8 mouse cellular contexts compared by ENCODE assay signal in genomic region chr8:113635592-113636279, GRCm38 (mm10). TPM values are rescaled to one million over a fixed set of nuclear protein-coding genes. Genes with fewer than 3 reads are reported as not detected.
A peak's percentile ranks its signal among the peaks of the same experiment; 100 is the strongest.
DNase-seq lines count a peak whose midpoint lies in the region; ATAC-seq lines count a peak whose summit lies in the region.

No protein-coding gene starts in this region.

- WGBS in forebrain, embryonic 12.5 days, result 2% methylated on average over 44 of the region's 44 CpGs
- under 1% methylated on average over 44 of the region's 44 CpGs for WGBS in limb, embryonic 15.5 days

- no peak for DNase-seq in cerebellum, adult 9-11 months
- peak; percentile 86 for DNase-seq in right cerebral cortex, postnatal 14 days
- DNase-seq in right cerebral cortex, postnatal 36 days (ENCODE audit: low spot score in 2 of 2), result no peak
- no peak for DNase-seq in cerebellum, postnatal 36 days

- H3K36me3 ChIP-seq in forebrain, embryonic 12.5 days (replicated peaks), result peaks cover 30% of the 10 kb centered on the region
- H3K36me3 ChIP-seq in limb, embryonic 15.5 days, result peaks cover 27% of the 10 kb centered on the region

- H3K4me1 ChIP-seq in forebrain, embryonic 12.5 days, result peaks cover 22% of the 10 kb centered on the region
- peaks cover 16% of the 10 kb centered on the region for H3K4me1 ChIP-seq in limb, embryonic 15.5 days

- ATAC-seq in cerebellum, adult (ENCODE audit: insufficient number of reproducible peaks, low FRiP score, low TSS enrichment), result peak; percentile 51
- peak; percentile 75 for ATAC-seq in forebrain, embryonic 12.5 days (ENCODE audit: low FRiP score)
- ATAC-seq in limb, embryonic 15.5 days (ENCODE audit: insufficient number of reproducible peaks, low FRiP score, low TSS enrichment, low read depth), result peak; percentile 77
- ATAC-seq in monocyte, adult 5-6 weeks (replicated peaks; ENCODE audit: insufficient number of reproducible peaks, low FRiP score, low TSS enrichment, poor library complexity, severe bottlenecking), result peak; percentile 64

- H3K4me2 ChIP-seq in forebrain, embryonic 12.5 days, result peak overlapping the region; percentile 98
- H3K4me2 ChIP-seq in limb, embryonic 15.5 days, result peak overlapping the region; percentile 94

- peak overlapping the region; percentile 65 for H3K9ac ChIP-seq in forebrain, embryonic 12.5 days
- peak overlapping the region; percentile 66 for H3K9ac ChIP-seq in limb, embryonic 15.5 days

- H3K27ac ChIP-seq in forebrain, embryonic 12.5 days, result peak overlapping the region; percentile 86
- H3K27ac ChIP-seq in limb, embryonic 15.5 days, result peak overlapping the region; percentile 96

- H3K4me3 ChIP-seq in forebrain, embryonic 12.5 days (replicated peaks), result peak overlapping the region; percentile 64
- peak overlapping the region; percentile 84 for H3K4me3 ChIP-seq in limb, embryonic 15.5 days

- H3K9me3 ChIP-seq in forebrain, embryonic 12.5 days, result no peaks in the 10 kb centered on the region
- H3K9me3 ChIP-seq in limb, embryonic 15.5 days, result no peaks in the 10 kb centered on the region

- H3K27me3 ChIP-seq in forebrain, embryonic 12.5 days, result no peaks in the 10 kb centered on the region
- no peaks in the 10 kb centered on the region for H3K27me3 ChIP-seq in limb, embryonic 15.5 days

RNA-seq across cellular contexts. Expression of gene Mon1b, which starts 0.3 kb away (rescaled TPM):
- 11.3 and 14.2 TPM in 2 replicates for polyA plus RNA-seq in forebrain, embryonic 12.5 days (2016; fragmentation: Nextera tagmentation; extraction: Ambion mirVana)
- 7.9 and 8.2 TPM in 2 replicates for polyA plus RNA-seq in limb, embryonic 15.5 days (2015; fragmentation: Nextera tagmentation; extraction: Ambion mirVana)
- 13.3 to 32.2 TPM (median 20.8 TPM) in 3 replicates for total RNA-seq in monocyte, adult 5-6 weeks (2017)

RNA-seq across cellular contexts. Expression of gene Syce1l, which starts 7.3 kb away (rescaled TPM):
- not detected in 2 replicates for polyA plus RNA-seq in forebrain, embryonic 12.5 days (2016; fragmentation: Nextera tagmentation; extraction: Ambion mirVana)
- polyA plus RNA-seq in limb, embryonic 15.5 days (2015; fragmentation: Nextera tagmentation; extraction: Ambion mirVana), result not detected in 2 replicates
- total RNA-seq in monocyte, adult 5-6 weeks (2017), result 2.8 TPM in 1 of 3 replicates, not detected in the others
